Mouse (Mus musculus) adrenal gland, adult (tissue): ENCODE data around the gene Gm11541.
"Not testable (repeated sequence)": the region's sequence is repeated elsewhere in the genome, so short reads cannot be mapped to it uniquely, and the experiment has no call there.

Experiments
- DNase-seq, 2 experiments: peaks; one replicate each; pipeline ENCODE4 v3.0.0; 2022 to 2023; ENCODE audit warnings: low spot score in 1 of 2; ENCODE audit not compliant: inconsistent age in 2 of 2

The Gm11541 gene

DNA sequence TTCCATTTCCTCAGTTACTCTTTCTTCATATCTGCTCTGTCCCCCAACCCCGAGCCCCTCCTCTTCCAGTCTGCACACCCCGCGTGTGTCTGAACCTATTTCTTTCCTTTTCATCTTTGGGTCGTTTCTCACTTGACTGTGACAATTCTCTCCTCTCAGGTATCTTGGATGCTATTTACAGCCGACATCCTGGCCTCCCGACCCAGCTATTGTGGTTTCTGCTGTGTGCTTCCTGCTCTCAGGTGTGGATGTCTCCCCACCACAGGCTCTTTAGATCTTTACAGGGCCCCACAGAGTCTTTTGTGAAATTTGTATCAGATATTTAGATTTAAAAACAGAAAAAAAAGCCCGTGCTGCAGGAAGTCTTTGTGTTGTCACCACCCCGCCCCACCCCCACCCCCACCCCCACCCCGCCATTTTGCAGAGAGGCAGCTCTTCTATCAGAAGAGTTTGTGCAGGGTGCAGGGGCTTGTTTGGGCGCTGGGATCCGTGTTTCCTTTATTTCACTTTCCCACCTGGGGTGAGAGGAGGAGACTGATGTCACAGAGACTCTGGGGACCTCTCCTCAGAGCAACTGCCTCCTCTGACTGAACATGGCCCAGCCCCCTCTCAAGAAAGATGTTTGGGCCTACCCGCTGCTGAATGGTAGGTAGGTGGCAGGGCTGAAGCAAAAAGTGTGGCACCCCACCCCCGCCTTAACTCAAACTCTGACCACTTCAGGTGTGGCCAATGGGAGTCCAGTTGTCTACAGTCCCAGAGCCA lies 6.4 kb downstream of the Gm11541 start:
- no peak for DNase-seq

DNA sequence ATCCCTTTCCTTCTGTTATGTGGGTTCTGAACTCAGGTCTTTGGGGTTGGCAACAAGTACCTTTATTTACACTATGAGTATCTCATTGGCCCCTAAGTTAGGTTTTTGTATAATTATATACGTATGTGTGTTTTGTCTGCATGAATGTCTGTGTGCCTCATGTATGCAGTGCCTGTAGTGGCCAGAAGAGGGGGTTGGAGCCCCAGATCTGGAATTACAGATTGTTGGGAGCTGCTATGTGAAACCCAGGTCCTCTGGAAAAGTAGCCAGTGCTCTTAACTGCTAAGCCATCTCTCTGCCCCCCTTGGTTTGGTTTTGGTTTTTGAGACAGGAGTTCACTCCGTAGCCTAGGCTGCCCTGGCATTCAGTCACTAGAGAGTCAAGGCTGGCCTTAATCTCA lies 7.2 kb downstream of the Gm11541 start:
- DNase-seq, result no peak

DNA sequence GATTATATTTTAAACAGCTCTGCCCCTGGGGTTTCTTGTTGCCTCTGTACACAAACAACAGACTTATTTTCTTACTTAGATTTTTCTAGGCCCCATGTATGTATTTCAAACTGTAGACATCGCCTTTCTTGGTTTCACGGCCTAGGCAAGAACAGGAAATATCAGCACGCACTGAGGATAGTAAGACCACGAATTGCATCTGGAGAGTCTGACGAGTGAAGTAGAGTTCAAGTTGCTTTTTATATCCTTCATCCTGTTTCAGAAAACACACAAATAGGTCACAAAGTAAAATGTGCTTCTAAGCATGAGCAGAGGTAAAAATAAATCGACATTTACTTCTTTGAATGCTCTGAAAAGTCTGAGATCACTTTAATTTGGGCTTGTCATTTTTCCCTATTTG lies 8.8 kb downstream of the Gm11541 start:
- no peak for DNase-seq

- DNase-seq, result not testable (repeated sequence)
These were observed 11.8 kb downstream of the Gm11541 start for GRCm38 (mm10) chr11:94692502-94692901.

DNA sequence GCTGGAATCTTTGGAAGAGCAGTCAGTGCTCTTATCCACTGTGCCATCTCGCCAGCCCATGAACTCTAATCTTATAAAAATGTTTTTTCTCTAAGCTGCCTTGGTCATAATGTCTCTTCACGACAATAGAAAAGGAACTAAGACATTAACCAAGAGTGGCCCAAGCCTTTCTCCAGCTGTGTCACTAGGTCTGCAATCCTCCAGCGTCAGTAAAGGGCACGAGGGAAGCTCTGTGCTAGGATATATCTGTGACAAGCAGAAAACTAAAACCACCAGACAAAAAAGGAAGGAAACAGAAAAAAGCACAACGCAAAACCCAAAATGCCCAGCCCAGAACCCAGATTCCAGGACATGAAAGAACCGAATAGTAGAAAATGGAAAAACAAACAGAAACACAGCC lies 17.1 kb downstream of the Gm11541 start:
- DNase-seq, result no peak

- no peak for DNase-seq
These were observed 21.9 kb downstream of the Gm11541 start for GRCm38 (mm10) chr11:94682427-94682826.

- DNase-seq, result no peak
These were observed 22.7 kb downstream of the Gm11541 start for GRCm38 (mm10) chr11:94681640-94682039.

GRCm38 (mm10) chr11:94680639-94681038 lies 23.7 kb downstream of the Gm11541 start:
- no peak for DNase-seq

- DNase-seq, result no peak
These were observed 26.6 kb downstream of the Gm11541 start for GRCm38 (mm10) chr11:94677607-94678145.

DNA sequence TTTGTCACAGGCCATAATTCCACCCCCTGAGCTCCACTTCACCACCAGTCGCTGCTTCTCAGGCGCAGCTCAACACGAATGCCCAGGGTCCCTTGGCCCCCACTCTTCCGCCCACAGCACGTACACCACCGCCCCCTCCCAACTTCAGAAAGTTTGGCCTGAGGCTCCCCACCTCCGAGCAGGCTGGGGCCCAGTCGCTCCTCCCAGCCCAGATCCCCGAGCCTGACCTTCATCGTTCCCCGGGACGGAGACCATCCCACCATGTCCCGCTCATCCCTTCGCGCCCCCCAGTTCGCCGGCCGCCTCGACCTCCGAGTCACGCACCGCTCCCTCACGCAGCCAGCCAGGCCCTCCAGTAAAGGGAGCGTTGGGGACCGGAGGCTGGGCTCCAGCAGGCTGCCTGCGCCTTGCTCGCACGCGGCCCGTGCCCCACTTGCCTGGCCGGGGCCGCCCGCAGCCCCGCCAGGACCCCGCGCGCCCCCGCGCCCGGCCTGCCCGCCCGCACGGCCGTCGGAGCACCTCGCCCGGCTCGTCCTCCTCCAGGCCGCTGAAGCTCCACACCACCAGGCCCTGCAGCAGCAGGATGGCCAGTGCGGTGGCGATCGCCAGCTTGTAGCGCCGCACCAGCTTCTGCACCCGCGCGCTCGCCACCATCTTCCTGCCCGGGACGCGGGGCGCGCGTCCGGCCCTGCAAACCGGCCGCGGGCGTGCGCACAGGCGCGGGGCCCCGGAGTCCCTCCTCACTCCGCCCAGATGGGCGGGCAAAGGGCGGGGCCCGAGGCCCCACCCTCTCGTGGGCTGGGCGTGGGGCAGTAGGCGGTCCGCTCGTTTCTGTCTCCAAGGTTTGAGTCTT lies 27.3 kb downstream of the Gm11541 start, which contains the start of gene Xylt2:
Xylt2 (minus strand) TSS at position 762 of the 853 bp plus-strand sequence.
- peak; percentile 95 to 97 for DNase-seq

DNA sequence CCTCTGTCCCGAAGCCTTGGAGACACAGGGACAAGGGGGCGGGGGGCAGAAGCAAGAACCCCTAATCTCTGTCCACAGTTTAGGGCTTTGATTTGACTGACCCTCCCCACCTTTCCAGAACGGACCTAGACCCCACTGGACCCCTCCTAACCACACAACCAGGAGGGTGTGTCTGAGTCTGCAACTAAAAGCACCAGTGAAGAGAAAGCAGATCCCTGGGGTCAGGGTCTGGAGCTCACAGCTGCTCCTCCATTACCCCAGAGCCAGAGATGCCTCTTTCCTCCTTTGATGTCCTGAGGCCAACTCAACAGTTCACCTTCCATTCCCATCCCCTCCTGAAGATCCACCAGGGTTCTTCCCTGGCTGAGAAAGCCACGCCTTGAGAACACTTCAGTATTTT lies 28.0 kb downstream of the Gm11541 start:
- DNase-seq, result peak in 1 of 2 experiments; percentile 37

DNA sequence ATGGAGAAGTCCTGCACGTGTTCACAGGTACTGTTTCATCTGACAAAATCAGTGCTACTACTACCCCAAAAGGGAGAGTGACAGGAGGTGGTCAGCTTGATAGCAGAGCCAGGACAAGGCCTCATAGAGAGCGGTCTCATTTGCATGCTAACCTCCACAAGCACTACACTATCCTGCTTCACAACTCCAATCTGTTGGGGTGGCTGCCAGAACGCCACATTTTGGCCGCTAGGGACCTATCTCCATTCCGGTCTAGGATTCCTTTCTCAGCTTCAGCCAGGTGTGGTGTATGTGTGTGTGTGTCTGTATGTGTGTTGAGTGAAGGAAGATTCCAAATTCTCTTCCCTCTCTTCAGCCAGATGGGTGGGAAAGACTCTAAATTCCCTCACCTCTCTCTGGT lies 28.9 kb downstream of the Gm11541 start:
- DNase-seq, result no peak

DNA sequence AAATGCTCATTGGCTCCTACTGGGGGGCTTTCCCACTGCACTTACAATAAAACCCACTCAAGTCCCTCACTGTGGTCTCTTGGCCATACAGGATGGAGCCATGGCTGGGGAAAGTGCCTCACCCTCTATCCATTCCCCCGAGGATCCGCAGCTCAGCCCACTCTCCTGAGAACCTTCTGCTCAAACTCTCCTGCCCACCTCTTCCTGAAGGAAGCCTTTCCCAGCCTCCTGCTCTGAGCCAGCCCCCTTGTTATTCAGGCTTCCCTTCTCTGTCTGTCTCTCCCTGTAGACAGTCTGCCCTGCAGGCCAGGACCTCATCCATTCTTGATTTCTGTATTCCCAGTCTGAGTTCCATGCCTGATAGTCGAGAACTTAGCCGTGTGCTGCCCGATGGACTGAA lies 29.3 kb downstream of the Gm11541 start:
- DNase-seq, result no peak

- no peak for DNase-seq
These were observed 39.0 kb downstream of the Gm11541 start for GRCm38 (mm10) chr11:94665281-94665680.

DNA sequence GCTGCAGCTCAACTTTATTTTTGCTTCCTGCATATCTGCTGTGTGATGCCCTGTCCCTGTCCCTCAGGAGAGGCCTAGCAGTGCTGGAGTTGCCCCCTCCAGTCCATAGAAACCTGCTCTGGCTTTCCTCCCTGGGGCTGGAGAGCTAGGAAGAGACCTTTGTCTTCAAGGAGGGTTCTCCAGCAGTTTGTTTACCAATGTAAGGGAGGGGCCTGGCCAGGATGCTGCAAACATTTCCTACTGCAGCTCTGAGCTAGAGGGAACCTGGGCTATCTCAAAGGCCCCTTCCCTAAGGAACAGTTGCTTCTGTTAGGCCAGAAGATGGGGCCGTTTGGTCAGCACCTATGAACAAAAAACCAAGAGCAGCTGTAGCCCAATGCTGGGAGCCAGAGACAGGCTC lies 43.0 kb downstream of the Gm11541 start:
- no peak for DNase-seq

- DNase-seq, result peak; percentile 87 to 97
These were observed 50.4 kb downstream of the Gm11541 start, which contains the start of the genes Mrpl27 and Eme1 for GRCm38 (mm10) chr11:94653663-94654436. Gene Mrpl27, plus strand, starts transcription at chr11:94653767. Gene Eme1, minus strand, starts transcription at chr11:94653964.

GRCm38 (mm10) chr11:94652973-94653372 lies 51.3 kb downstream of the Gm11541 start:
- DNase-seq, result no peak

- not testable (repeated sequence) for DNase-seq
These were observed 53.1 kb downstream of the Gm11541 start for GRCm38 (mm10) chr11:94651241-94651640.

DNA sequence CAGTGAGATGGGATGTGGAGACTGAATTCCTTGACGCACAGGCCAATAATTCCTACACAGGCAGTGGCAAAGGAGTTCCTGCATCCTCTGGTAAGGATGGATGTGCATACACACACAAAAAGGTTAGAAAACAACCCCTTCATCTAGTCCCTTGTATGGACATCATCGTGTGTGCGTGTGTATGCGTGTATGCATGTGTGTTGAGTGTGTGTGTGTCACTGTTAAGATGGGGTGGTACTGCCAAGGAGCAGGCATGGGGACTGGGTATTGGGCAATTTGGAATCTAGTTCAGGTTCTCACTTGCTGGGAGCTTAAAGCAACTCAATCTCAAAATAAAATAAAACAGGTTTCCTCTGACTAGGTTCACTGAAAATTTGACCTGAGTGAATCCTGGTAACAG lies 57.8 kb downstream of the Gm11541 start:
- DNase-seq, result no peak
